Mouse (Mus musculus): ENCODE data around the gene Srm. TPM values are rescaled to one million over a fixed set of nuclear protein-coding genes. Genes with fewer than 3 reads are reported as not detected.

Gene Srm
- polyA plus RNA-seq, 1 experiment from 2014 or later, result 155 TPM

DNA sequence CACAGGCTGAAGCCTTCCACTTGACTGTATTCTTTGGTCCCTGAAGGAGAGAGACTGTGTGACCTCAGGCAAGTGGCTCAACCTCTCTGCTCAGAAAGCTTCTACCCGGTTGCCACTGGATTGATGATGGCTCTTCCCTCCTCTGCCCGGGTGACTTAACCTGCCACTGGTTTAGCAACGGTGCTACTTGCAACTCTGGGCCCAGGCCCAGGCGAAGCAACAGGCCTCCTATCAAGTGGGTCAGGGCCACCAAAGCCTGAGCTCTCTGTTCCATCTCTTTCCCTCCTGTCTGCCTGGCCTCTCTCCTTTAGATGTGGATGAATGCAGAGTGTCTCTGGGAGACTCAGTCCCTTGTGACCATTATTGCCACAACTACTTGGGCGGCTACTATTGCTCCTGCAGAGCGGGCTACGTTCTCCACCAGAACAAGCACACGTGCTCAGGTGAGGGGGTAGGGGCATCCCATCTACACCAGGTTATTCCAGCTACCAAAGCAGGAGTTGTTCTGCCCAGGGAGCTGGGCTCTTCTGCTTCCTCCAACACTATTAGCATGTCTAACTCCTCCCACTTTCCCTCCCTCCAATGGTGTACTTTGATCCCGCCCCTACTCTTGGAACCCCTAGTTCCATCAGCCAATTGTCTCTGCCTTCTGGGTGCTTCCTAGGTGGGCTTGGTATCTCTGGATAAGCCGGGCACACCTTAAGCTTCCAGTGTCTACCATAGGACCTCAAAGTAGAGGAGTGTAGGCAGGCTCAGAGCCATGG, 12.3 kb downstream of the Srm start:
- Histone ChIP-seq H3K36me3 (ENCODE audit: control insufficient read depth, insufficient read depth, low read length) (peaks cover 4% of the 10 kb centered on the region), H3K4me1 (ENCODE audit: control insufficient read depth, insufficient read depth, low read length) (peaks cover under 1% of the 10 kb centered on the region; the same call in 1 of the 2 replicates), H3K9ac (ENCODE audit: low read depth, low read length) (peak overlapping the region; percentile 22; the same call in 1 of the 2 replicates), H3K4me2 (no peak overlapping the region), H3K9me3 (replicated peaks; ENCODE audit: control insufficient read depth, low read length) (no peaks in the 10 kb centered on the region), H3K27ac (ENCODE audit: low read depth, low read length) (no peak overlapping the region), H3K4me3 (ENCODE audit: low read depth, low read length) (no peak overlapping the region), H3K27me3 (ENCODE audit: control insufficient read depth, insufficient read depth, low read length) (no peaks in the 10 kb centered on the region)
- 64% methylated on average over 10 of the region's 10 CpGs for WGBS (ENCODE audit: insufficient replicate concordance)
- ATAC-seq (replicated peaks; ENCODE audit: insufficient number of reproducible peaks, low FRiP score, low TSS enrichment), result no peak

DNA sequence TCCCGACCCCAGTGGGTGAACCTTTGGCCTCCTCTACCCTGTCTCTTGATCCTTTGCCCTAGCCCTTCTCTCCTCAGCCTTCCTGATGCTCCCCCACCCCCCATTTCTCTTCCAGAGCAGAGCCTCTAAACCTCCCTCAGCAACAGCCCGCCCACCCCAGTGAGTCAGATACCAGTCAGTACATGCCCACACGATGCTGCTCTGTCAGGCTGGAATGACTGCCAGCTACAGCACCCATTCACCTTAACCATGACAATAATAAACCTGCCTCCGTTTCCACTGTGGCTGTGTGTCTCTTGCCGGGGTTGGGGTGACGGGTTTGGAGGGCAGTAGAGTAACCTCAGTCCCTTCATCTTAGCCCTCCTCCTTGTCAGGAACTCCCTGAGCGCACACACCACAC, 12.8 kb downstream of the Srm start:
- H3K36me3 ChIP-seq (ENCODE audit: control insufficient read depth, insufficient read depth, low read length), result peaks cover 2% of the 10 kb centered on the region; the same call in 1 of the 2 replicates
- H3K27ac ChIP-seq (ENCODE audit: low read depth, low read length), result no peak overlapping the region
- H3K4me2 ChIP-seq, result no peak overlapping the region
- H3K27me3 ChIP-seq (ENCODE audit: control insufficient read depth, insufficient read depth, low read length), result no peaks in the 10 kb centered on the region
- peaks cover 6% of the 10 kb centered on the region; the same call in 1 of the 2 replicates for H3K4me1 ChIP-seq (ENCODE audit: control insufficient read depth, insufficient read depth, low read length)
- 70% methylated on average over 7 of the region's 7 CpGs for WGBS (ENCODE audit: insufficient replicate concordance)
- H3K4me3 ChIP-seq (ENCODE audit: low read depth, low read length), result no peak overlapping the region
- no peak overlapping the region; the same call in 1 of the 2 replicates for H3K9ac ChIP-seq (ENCODE audit: low read depth, low read length)
- no peak for ATAC-seq (replicated peaks; ENCODE audit: insufficient number of reproducible peaks, low FRiP score, low TSS enrichment)
- no peaks in the 10 kb centered on the region for H3K9me3 ChIP-seq (replicated peaks; ENCODE audit: control insufficient read depth, low read length)

DNA sequence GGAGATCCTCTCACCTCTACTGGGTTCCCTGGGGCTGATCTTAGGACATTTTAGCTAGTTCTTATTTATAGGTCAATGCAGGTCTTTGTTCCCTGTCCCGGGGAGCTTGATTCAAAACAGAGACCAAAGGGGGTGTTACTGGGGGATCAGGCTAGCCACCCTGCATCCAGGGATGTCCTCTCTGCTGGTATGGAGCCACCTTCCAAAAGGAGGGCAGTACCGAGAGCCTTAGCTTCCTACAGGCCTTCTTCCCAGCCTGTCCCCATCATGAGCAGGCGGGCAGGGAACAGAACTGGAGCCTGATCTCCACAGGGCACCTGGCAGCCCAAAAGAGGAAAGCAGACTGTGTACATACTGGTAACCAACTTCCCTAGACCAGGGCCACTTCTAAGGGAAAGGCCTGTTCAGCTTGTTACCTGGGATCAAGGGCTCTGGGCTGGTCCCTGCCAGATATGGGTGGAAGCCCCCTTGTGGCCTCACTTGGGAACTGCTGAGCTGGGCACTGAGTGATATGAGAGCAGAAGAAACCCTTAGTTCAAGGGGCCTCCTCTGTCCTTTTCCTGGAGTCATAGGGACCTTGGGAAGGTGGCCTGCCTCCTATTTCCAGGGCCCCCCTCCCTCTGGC, 13.3 kb downstream of the Srm start:
- Histone ChIP-seq H3K27ac (ENCODE audit: low read depth, low read length) (no peak overlapping the region), H3K36me3 (ENCODE audit: control insufficient read depth, insufficient read depth, low read length) (0 out of 2 replicates have a peak, but pooled peaks cover 2% of the 10 kb centered on the region), H3K27me3 (ENCODE audit: control insufficient read depth, insufficient read depth, low read length) (no peaks in the 10 kb centered on the region), H3K4me1 (ENCODE audit: control insufficient read depth, insufficient read depth, low read length) (peaks cover 6% of the 10 kb centered on the region; the same call in 1 of the 2 replicates), H3K4me3 (ENCODE audit: low read depth, low read length) (no peak overlapping the region), H3K4me2 (no peak overlapping the region), H3K9me3 (replicated peaks; ENCODE audit: control insufficient read depth, low read length) (no peaks in the 10 kb centered on the region), H3K9ac (ENCODE audit: low read depth, low read length) (no peak overlapping the region)
- 81% methylated on average over 3 of the region's 3 CpGs for WGBS (ENCODE audit: insufficient replicate concordance)
- no peak for ATAC-seq (replicated peaks; ENCODE audit: insufficient number of reproducible peaks, low FRiP score, low TSS enrichment)

DNA sequence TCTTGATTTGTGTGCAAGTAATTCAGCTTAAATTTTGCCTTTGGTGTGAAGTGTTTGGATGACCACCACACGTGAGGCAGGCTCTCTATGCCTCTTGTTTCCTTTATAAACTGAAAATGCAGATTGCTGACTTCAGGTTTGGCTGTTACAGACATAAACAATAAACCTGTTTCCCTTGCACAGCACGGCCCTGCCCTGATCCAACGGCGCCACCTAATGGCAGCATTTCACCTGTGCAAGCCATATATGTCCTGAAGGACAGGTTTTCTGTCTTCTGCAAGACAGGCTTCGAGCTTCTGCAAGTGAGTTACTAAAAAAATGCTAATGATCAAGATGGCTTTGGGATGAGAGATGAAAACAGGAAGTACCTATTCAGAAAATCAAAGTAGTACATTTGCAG, 16.5 kb downstream of the Srm start:
- H3K36me3 ChIP-seq (ENCODE audit: control insufficient read depth, insufficient read depth, low read length), result 0 out of 2 replicates have a peak, but pooled peaks cover 6% of the 10 kb centered on the region
- H3K4me1 ChIP-seq (ENCODE audit: control insufficient read depth, insufficient read depth, low read length), result peaks cover 6% of the 10 kb centered on the region; the same call in 1 of the 2 replicates
- no peak overlapping the region for H3K27ac ChIP-seq (ENCODE audit: low read depth, low read length)
- H3K27me3 ChIP-seq (ENCODE audit: control insufficient read depth, insufficient read depth, low read length), result no peaks in the 10 kb centered on the region
- ATAC-seq (replicated peaks; ENCODE audit: insufficient number of reproducible peaks, low FRiP score, low TSS enrichment), result no peak
- H3K9ac ChIP-seq (ENCODE audit: low read depth, low read length), result no peak overlapping the region
- 28% methylated on average over 5 of the region's 5 CpGs for WGBS (ENCODE audit: insufficient replicate concordance)
- no peak overlapping the region for H3K4me2 ChIP-seq
- no peaks in the 10 kb centered on the region for H3K9me3 ChIP-seq (replicated peaks; ENCODE audit: control insufficient read depth, low read length)
- no peak overlapping the region for H3K4me3 ChIP-seq (ENCODE audit: low read depth, low read length)

DNA sequence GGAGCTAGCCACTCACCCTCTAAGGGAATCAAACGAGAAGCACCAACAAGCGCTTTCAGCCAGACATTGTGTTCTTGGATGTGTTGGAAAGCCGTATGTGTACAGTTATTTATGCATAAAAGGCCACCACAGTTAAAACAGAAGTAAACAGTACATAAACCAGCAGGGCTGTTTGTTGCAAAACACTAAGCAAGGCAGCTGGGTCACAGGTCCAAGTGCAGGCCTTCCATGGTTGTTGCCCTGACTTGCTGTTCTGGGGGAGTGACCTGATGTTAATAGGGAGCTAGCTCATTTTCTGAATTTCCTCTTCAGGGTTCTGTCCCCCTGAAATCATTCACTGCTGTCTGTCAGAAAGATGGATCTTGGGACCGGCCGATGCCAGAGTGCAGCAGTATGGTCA, 18.5 kb downstream of the Srm start:
- H3K36me3 ChIP-seq (ENCODE audit: control insufficient read depth, insufficient read depth, low read length), result peaks cover 15% of the 10 kb centered on the region

DNA sequence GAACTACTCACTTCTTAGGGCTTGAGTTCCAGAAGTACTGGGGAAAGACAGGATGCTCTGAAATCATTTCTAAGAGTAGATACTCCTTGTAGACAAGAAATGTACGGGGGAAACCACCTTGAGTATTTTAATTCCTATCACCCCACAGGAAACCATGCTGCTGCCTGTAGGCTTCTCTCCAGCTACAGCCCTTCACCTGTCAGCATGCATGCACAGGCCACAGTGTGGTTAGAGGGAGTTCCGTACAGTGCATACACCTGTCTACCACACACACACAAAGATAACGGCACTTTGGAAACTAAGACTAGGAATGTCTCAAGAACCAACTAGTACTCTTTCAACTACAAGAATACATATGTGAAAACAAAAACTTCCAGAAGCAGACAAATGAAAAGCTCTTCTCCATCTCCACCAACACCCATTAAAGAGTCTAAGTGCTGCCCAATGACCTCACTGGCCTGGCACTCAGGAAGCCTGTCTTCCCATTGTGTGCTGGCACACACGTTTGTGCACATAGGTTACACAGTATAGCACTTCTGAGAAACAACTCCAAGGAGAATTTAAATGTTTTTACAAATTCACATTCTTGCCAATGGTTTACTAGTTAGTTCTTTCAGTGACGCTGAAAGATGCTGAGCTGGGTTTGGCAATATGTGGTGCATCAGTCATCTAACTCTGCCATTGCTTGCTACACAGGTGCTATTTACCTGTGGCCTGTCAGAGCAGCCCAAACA, 19.5 kb downstream of the Srm start:
- Histone ChIP-seq H3K27me3 (ENCODE audit: control insufficient read depth, insufficient read depth, low read length) (no peaks in the 10 kb centered on the region), H3K36me3 (ENCODE audit: control insufficient read depth, insufficient read depth, low read length) (peaks cover 23% of the 10 kb centered on the region), H3K4me2 (no peak overlapping the region), H3K27ac (ENCODE audit: low read depth, low read length) (no peak overlapping the region), H3K9me3 (replicated peaks; ENCODE audit: control insufficient read depth, low read length) (no peaks in the 10 kb centered on the region), H3K4me3 (ENCODE audit: low read depth, low read length) (no peak overlapping the region), H3K9ac (ENCODE audit: low read depth, low read length) (no peak overlapping the region), H3K4me1 (ENCODE audit: control insufficient read depth, insufficient read depth, low read length) (peaks cover 6% of the 10 kb centered on the region; the same call in 1 of the 2 replicates)
- WGBS (ENCODE audit: insufficient replicate concordance), result 68% methylated on average over 5 of the region's 5 CpGs
- no peak for ATAC-seq (replicated peaks; ENCODE audit: insufficient number of reproducible peaks, low FRiP score, low TSS enrichment)

More for the DNA sequence above, 18.5 kb downstream of the Srm start:
- H3K4me3 ChIP-seq (ENCODE audit: low read depth, low read length), result no peak overlapping the region
- no peak for ATAC-seq (replicated peaks; ENCODE audit: insufficient number of reproducible peaks, low FRiP score, low TSS enrichment)
- no peaks in the 10 kb centered on the region for H3K27me3 ChIP-seq (ENCODE audit: control insufficient read depth, insufficient read depth, low read length)
- no peaks in the 10 kb centered on the region for H3K9me3 ChIP-seq (replicated peaks; ENCODE audit: control insufficient read depth, low read length)
- H3K27ac ChIP-seq (ENCODE audit: low read depth, low read length), result no peak overlapping the region
- no peak overlapping the region for H3K9ac ChIP-seq (ENCODE audit: low read depth, low read length)
- peaks cover 6% of the 10 kb centered on the region; the same call in 1 of the 2 replicates for H3K4me1 ChIP-seq (ENCODE audit: control insufficient read depth, insufficient read depth, low read length)
- no peak overlapping the region for H3K4me2 ChIP-seq
- WGBS (ENCODE audit: insufficient replicate concordance), result 88% methylated on average over 5 of the region's 5 CpGs

DNA sequence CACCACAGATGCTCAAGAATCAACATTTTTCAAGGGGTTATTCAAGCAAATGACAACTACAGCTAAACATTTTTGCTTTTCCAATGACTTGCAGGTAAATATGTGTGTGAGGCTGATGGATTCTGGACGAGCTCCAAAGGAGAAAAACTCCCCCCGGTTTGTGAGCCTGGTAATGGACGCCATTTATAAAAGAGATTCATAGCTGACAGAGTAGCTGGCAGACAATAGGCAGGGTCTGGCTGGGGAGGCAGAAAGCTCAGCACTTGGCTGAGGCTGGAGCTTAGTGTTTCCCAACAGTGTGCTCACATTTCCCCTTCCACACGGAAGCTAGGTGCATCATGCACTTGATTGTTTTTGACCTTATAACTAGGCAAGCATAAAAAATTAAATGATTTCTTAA, 21.3 kb downstream of the Srm start:
- H3K4me2 ChIP-seq, result no peak overlapping the region
- no peak for ATAC-seq (replicated peaks; ENCODE audit: insufficient number of reproducible peaks, low FRiP score, low TSS enrichment)
- H3K9me3 ChIP-seq (replicated peaks; ENCODE audit: control insufficient read depth, low read length), result no peaks in the 10 kb centered on the region
- no peak overlapping the region for H3K27ac ChIP-seq (ENCODE audit: low read depth, low read length)
- H3K27me3 ChIP-seq (ENCODE audit: control insufficient read depth, insufficient read depth, low read length), result no peaks in the 10 kb centered on the region
- H3K36me3 ChIP-seq (ENCODE audit: control insufficient read depth, insufficient read depth, low read length), result peaks cover 23% of the 10 kb centered on the region
- WGBS (ENCODE audit: insufficient replicate concordance), result 72% methylated on average over 4 of the region's 4 CpGs
- peaks cover 6% of the 10 kb centered on the region; the same call in 1 of the 2 replicates for H3K4me1 ChIP-seq (ENCODE audit: control insufficient read depth, insufficient read depth, low read length)
- no peak overlapping the region for H3K4me3 ChIP-seq (ENCODE audit: low read depth, low read length)
- no peak overlapping the region for H3K9ac ChIP-seq (ENCODE audit: low read depth, low read length)

DNA sequence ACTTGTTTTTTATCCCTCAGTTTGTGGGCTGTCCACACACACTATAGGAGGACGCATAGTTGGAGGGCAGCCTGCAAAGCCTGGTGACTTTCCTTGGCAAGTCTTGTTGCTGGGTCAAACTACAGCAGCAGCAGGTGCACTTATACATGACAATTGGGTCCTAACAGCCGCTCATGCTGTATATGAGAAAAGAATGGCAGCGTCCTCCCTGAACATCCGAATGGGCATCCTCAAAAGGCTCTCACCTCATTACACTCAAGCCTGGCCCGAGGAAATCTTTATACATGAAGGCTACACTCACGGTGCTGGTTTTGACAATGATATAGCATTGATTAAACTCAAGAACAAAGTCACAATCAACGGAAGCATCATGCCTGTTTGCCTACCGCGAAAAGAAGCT, 22.4 kb downstream of the Srm start:
- Histone ChIP-seq H3K27ac (ENCODE audit: low read depth, low read length) (no peak overlapping the region), H3K9ac (ENCODE audit: low read depth, low read length) (no peak overlapping the region), H3K4me3 (ENCODE audit: low read depth, low read length) (no peak overlapping the region), H3K4me2 (no peak overlapping the region), H3K36me3 (ENCODE audit: control insufficient read depth, insufficient read depth, low read length) (peaks cover 26% of the 10 kb centered on the region), H3K4me1 (ENCODE audit: control insufficient read depth, insufficient read depth, low read length) (peaks cover 4% of the 10 kb centered on the region; the same call in 1 of the 2 replicates), H3K9me3 (replicated peaks; ENCODE audit: control insufficient read depth, low read length) (no peaks in the 10 kb centered on the region), H3K27me3 (ENCODE audit: control insufficient read depth, insufficient read depth, low read length) (no peaks in the 10 kb centered on the region)
- 83% methylated on average over 9 of the region's 9 CpGs for whole genome bisulfite sequencing (ENCODE audit: insufficient replicate concordance)
- no peak for ATAC-seq (replicated peaks; ENCODE audit: insufficient number of reproducible peaks, low FRiP score, low TSS enrichment)
